Mouse (Mus musculus) mesoderm, embryonic 11.5 days (tissue): ENCODE measurements at regions not wholly inside any gene's neighbourhood (a gene's known extent, or its start where the extent isn't known, plus 50 kb on each side); places are given as distances from the start of the nearest gene placed in this dataset.

Source experiments
- DNase-seq: peaks from one replicate; pipeline ENCODE4 v3.0.0-alpha.2; 2012; ENCODE audit warnings: low read depth, low spot score

DNA sequence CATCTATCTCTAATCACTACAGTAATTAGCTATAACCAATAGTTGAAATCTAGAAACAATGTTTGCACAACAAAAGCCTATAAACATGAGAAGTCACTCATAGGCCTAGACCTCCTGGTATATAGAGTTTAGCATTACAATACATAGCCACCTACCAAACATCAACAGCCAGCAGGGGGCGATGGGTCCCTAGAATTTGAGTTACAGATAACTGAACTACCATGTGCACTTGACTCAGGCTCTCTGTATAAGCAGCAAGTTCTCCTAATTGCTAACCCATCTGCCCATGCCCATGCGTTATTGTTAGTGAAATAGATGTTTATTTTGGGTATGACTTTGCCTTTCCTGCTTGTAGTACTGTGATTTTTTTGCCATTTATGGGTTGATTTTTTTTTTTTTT is 106.9 kb upstream of the Tgif2lx2 start:
- peak; percentile 14 for DNase-seq

DNA sequence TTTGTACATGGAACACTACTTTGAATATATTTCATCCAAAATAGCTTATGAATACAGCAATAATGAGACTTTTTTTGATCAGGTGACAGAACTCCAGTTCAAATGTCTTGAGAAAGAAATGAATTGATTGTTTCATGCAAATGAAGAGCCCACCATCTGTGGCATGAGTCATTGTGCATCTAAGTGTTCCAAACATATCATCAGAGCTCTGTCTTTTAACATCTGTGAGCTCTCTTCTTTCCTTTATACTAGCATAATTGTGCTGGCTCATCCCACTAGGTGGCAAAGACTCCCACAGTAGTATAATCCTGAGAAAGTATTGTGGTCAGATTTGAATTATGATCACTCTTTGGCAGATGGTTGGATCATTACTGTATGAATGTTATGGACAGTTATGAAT is 70.1 kb upstream of the Tgif2lx2 start:
- no peak for DNase-seq
